8 mouse cellular contexts compared by ENCODE assay signal in genomic region chr3:55095968-55096654, GRCm38 (mm10). TPM values are rescaled to one million over a fixed set of nuclear protein-coding genes. Genes with fewer than 3 reads are reported as not detected.
A peak's percentile ranks its signal among the peaks of the same experiment; 100 is the strongest.
DNase-seq lines count a peak whose midpoint lies in the region; ATAC-seq lines count a peak whose summit lies in the region.
"Had no signal": no experiment of that assay in that cellular context is flagged by ENCODE, and none has a peak within 500 bp of the region (broad histone marks: within the 10 kb centered on the region; RNA-seq: fewer than 3 reads in every experiment).

No protein-coding gene starts in this region.

- no peak for ATAC-seq in heart, embryonic 15.5 days (replicated peaks; ENCODE audit: insufficient number of reproducible peaks, insufficient read depth, low FRiP score, low read depth)
- peak; percentile 90 for ATAC-seq in stomach, embryonic 16.5 days (ENCODE audit: insufficient read depth, low FRiP score)

- no peak overlapping the region for H3K9ac ChIP-seq in heart, embryonic 15.5 days
- no peak overlapping the region for H3K9ac ChIP-seq in stomach, embryonic 16.5 days (ENCODE audit: low read length)

- no peaks in the 10 kb centered on the region for H3K36me3 ChIP-seq in embryonic facial prominence, embryonic 10.5 days (replicated peaks)
- no peaks in the 10 kb centered on the region for H3K36me3 ChIP-seq in heart, embryonic 15.5 days
- H3K36me3 ChIP-seq in limb, embryonic 10.5 days: no peaks in the 10 kb centered on the region
- no peaks in the 10 kb centered on the region for H3K36me3 ChIP-seq in stomach, embryonic 16.5 days (ENCODE audit: control insufficient read depth, insufficient read depth, low read length)

- H3K27me3 ChIP-seq in embryonic facial prominence, embryonic 10.5 days (replicated peaks; ENCODE audit: low read depth, poor library complexity, severe bottlenecking): no peaks in the 10 kb centered on the region
- H3K27me3 ChIP-seq in heart, embryonic 15.5 days: no peaks in the 10 kb centered on the region
- no peaks in the 10 kb centered on the region for H3K27me3 ChIP-seq in limb, embryonic 10.5 days (ENCODE audit: low read depth, poor library complexity, severe bottlenecking)
- H3K27me3 ChIP-seq in stomach, embryonic 16.5 days (ENCODE audit: control insufficient read depth, insufficient read depth, low read length): no peaks in the 10 kb centered on the region

- WGBS in embryonic facial prominence, embryonic 10.5 days: 23% methylated on average over 8 of the region's 8 CpGs
- WGBS in heart, embryonic 15.5 days: 35% methylated on average over 8 of the region's 8 CpGs
- 57% methylated on average over 8 of the region's 8 CpGs for WGBS in limb, embryonic 10.5 days
- 34% methylated on average over 8 of the region's 8 CpGs for WGBS in stomach, embryonic 16.5 days

- H3K4me1 ChIP-seq in embryonic facial prominence, embryonic 10.5 days: peaks cover 18% of the 10 kb centered on the region
- H3K4me1 ChIP-seq in heart, embryonic 15.5 days (replicated peaks): peaks cover 14% of the 10 kb centered on the region
- H3K4me1 ChIP-seq in limb, embryonic 10.5 days: peaks cover 9% of the 10 kb centered on the region; the same call in 1 of the 2 replicates
- 0 out of 2 replicates have a peak, but pooled peaks cover 4% of the 10 kb centered on the region for H3K4me1 ChIP-seq in stomach, embryonic 16.5 days (ENCODE audit: control insufficient read depth, insufficient read depth, low read length)

- DNase-seq in ovary, adult 18-20 months (ENCODE audit: low spot score): peak; percentile 13
- no peak for DNase-seq in ovary, postnatal 14 days (ENCODE audit: low spot score)
- DNase-seq in embryonic facial prominence, embryonic 10.5 days (ENCODE audit: low spot score): peak; percentile 70
- no peak for DNase-seq in limb, embryonic 10.5 days (ENCODE audit: low spot score)
- no peak for DNase-seq in MN1 (ENCODE audit: low spot score)

- peak overlapping the region; percentile 79 for H3K27ac ChIP-seq in embryonic facial prominence, embryonic 10.5 days (replicated peaks)
- H3K27ac ChIP-seq in heart, embryonic 15.5 days: peak overlapping the region; percentile 61
- peak overlapping the region; percentile 75 for H3K27ac ChIP-seq in limb, embryonic 10.5 days
- H3K27ac ChIP-seq in stomach, embryonic 16.5 days (ENCODE audit: low read length): peak overlapping the region; percentile 76; the same call in 1 of the 2 replicates
- H3K27ac ChIP-seq: macrophage had no signal

- no peaks in the 10 kb centered on the region for H3K9me3 ChIP-seq in embryonic facial prominence, embryonic 10.5 days
- H3K9me3 ChIP-seq in heart, embryonic 15.5 days (replicated peaks): no peaks in the 10 kb centered on the region
- H3K9me3 ChIP-seq in limb, embryonic 10.5 days (replicated peaks): no peaks in the 10 kb centered on the region
- H3K9me3 ChIP-seq in stomach, embryonic 16.5 days (replicated peaks; ENCODE audit: control insufficient read depth, low read length): no peaks in the 10 kb centered on the region

- 0 out of 2 replicates have a peak overlapping the region, but pooled peaks have one; percentile 23 for H3K4me2 ChIP-seq in heart, embryonic 15.5 days
- peak overlapping the region; percentile 14; the same call in 1 of the 2 replicates for H3K4me2 ChIP-seq in stomach, embryonic 16.5 days (ENCODE audit: low read depth, low read length)

- H3K4me3 ChIP-seq in embryonic facial prominence, embryonic 10.5 days: peak overlapping the region; percentile 29; the same call in 1 of the 2 replicates
- no peak overlapping the region for H3K4me3 ChIP-seq in heart, embryonic 15.5 days
- no peak overlapping the region for H3K4me3 ChIP-seq in limb, embryonic 10.5 days
- H3K4me3 ChIP-seq in stomach, embryonic 16.5 days (replicated peaks; ENCODE audit: low read length): no peak overlapping the region

RNA-seq across cellular contexts. Expression of gene Spg20, which starts 15.8 kb away (rescaled TPM):
- 72.1 and 75.9 TPM in 2 replicates for polyA plus RNA-seq in embryonic facial prominence, embryonic 10.5 days (2016; fragmentation: Nextera tagmentation; extraction: Ambion mirVana)
- polyA plus RNA-seq in heart, embryonic 15.5 days (2015; fragmentation: Nextera tagmentation; extraction: Ambion mirVana): 29.3 and 32.7 TPM in 2 replicates
- polyA plus RNA-seq in limb, embryonic 10.5 days (2016; fragmentation: Nextera tagmentation; extraction: Ambion mirVana): 72.5 and 88.5 TPM in 2 replicates
- 36.0 and 40.1 TPM in 2 replicates for polyA plus RNA-seq in stomach, embryonic 16.5 days (2015; fragmentation: Nextera tagmentation; extraction: Ambion mirVana)

RNA-seq across cellular contexts. Expression of gene Ccna1, which starts 40.8 kb away (rescaled TPM):
- 1.4 and 1.9 TPM in 2 replicates for polyA plus RNA-seq in embryonic facial prominence, embryonic 10.5 days (2016; fragmentation: Nextera tagmentation; extraction: Ambion mirVana)
- polyA plus RNA-seq in heart, embryonic 15.5 days (2015; fragmentation: Nextera tagmentation; extraction: Ambion mirVana): 1.2 and 1.4 TPM in 2 replicates
- polyA plus RNA-seq in limb, embryonic 10.5 days (2016; fragmentation: Nextera tagmentation; extraction: Ambion mirVana): 0.85 and 2.6 TPM in 2 replicates
- polyA plus RNA-seq in stomach, embryonic 16.5 days (2015; fragmentation: Nextera tagmentation; extraction: Ambion mirVana): 1.6 and 1.8 TPM in 2 replicates
- polyA plus RNA-seq: macrophage had no signal

RNA-seq across cellular contexts. Expression of gene Ccdc169, which starts 41.0 kb away (rescaled TPM):
- not detected in 2 replicates for polyA plus RNA-seq in embryonic facial prominence, embryonic 10.5 days (2016; fragmentation: Nextera tagmentation; extraction: Ambion mirVana)
- 0.10 TPM in 1 of 2 replicates, not detected in the other for polyA plus RNA-seq in heart, embryonic 15.5 days (2015; fragmentation: Nextera tagmentation; extraction: Ambion mirVana)
- polyA plus RNA-seq in limb, embryonic 10.5 days (2016; fragmentation: Nextera tagmentation; extraction: Ambion mirVana): 0.06 and 0.08 TPM in 2 replicates
- polyA plus RNA-seq in stomach, embryonic 16.5 days (2015; fragmentation: Nextera tagmentation; extraction: Ambion mirVana): not detected in 2 replicates

Comparison
In these comparisons a context has a peak if more than half of its experiments do, and no peak if none do; other contexts are left out.
1. DNase-seq: peak in ovary, adult 18-20 months (single experiment) and embryonic facial prominence, embryonic 10.5 days (single experiment); none in ovary, postnatal 14 days (single experiment), limb, embryonic 10.5 days (single experiment) and MN1 (single experiment).
2. Peak in every context shown above with its lines, with median percentiles within 50 percentile points of each other: H3K27ac ChIP-seq.